Mouse (Mus musculus) embryonic facial prominence, embryonic 14.5 days (tissue): Measurements from ENCODE around the gene Gm1113. TPM values are rescaled to one million over a fixed set of nuclear protein-coding genes. Genes with fewer than 3 reads are reported as not detected.
A peak's percentile ranks its signal among the peaks of the same experiment; 100 is the strongest.

Experiments
- ATAC-seq: fragments of 200-750 bp; cut with Nextera tagmentation; 2 replicates; pipeline ENCODE4 v1.8.0; 2017; ENCODE audit warnings: low read depth, moderate number of reproducible peaks, moderate TSS enrichment
- DNase-seq: peaks from one replicate; pipeline ENCODE4 v3.0.0-alpha.2; 2015; ENCODE audit warnings: low spot score
- H3K27ac ChIP-seq: fragments of 300-500 bp; sonication (generic); replicated peaks from 2 replicates; pipeline ENCODE4 v1.5.1; 2014; ENCODE audit warnings: low read depth, mild to moderate bottlenecking, low read length, moderate library complexity
- H3K27me3 ChIP-seq: fragments of 300-500 bp; sonication (generic); replicated peaks from 2 replicates; pipeline ENCODE4 v1.6.1; 2014; ENCODE audit warnings: low read length; ENCODE audit not compliant: control insufficient read depth, insufficient read depth
- H3K36me3 ChIP-seq: fragments of 300-500 bp; sonication (generic); 2 replicates; pipeline ENCODE4 v1.6.1; 2014; ENCODE audit warnings: low read length, mixed read lengths; ENCODE audit not compliant: control insufficient read depth, insufficient read depth
- H3K4me1 ChIP-seq: fragments of 300-500 bp; sonication (generic); 2 replicates; pipeline ENCODE4 v1.6.1; 2014; ENCODE audit warnings: antibody characterized with exemption, low read length; ENCODE audit not compliant: control insufficient read depth, insufficient read depth
- H3K4me2 ChIP-seq: fragments of 300-500 bp; sonication (generic); 2 replicates; pipeline ENCODE4 v1.6.1; 2014; ENCODE audit warnings: low read depth, mild to moderate bottlenecking, low read length, moderate library complexity, mixed read lengths
- H3K4me3 ChIP-seq: fragments of 300-500 bp; sonication (generic); 2 replicates; pipeline ENCODE4 v1.5.1; 2014; ENCODE audit warnings: low read depth, mild to moderate bottlenecking, low read length
- H3K9ac ChIP-seq: fragments of 300-500 bp; sonication (generic); 2 replicates; pipeline ENCODE4 v1.6.1; 2014; ENCODE audit warnings: low read depth, mild to moderate bottlenecking, low read length, moderate library complexity, mixed read lengths
- H3K9me3 ChIP-seq: fragments of 300-500 bp; sonication (generic); 2 replicates; pipeline ENCODE4 v1.6.1; 2016; ENCODE audit warnings: low read length; ENCODE audit not compliant: control insufficient read depth
- WGBS: fragments of 180-500 bp; shearing (Covaris S2); extraction: QIAGEN DNeasy Blood & Tissue Kit; methylation state at CpG from one replicate; pipeline ENCODE4 v1.1.7; 2014; 5-methylcytosine and 5-hydroxymethylcytosine counted together
- polyA plus RNA-seq: library from polyadenylated mRNA; unstranded; fragments of >200 nt; fragmentation: Nextera tagmentation; extraction: Ambion mirVana; gene quantifications from 2 replicates; pipeline ENCODE4 v1.2.1, GENCODE M21; 2014

The Gm1113 gene
- polyA plus RNA-seq, 1 experiment from 2014 or later: not detected

DNA sequence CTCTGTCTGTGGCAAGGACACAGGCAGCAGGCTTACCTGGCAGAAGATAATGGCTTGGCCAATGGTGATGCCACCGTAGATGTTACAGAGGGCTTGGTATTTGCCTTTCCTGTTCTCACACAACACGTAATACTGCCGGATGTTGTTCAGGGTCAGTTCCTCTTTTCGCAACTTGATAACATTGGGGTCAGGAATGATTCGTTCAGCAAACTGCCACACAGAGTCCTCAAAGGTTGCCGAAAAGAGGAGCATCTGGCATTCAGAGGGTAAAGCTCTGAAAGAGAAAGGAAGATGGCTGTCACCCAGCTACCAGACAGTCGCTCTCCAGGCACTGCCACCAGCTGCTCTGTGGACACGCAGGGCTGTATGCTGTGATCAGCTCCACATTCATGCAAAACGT, 28.7 kb upstream of the Gm1113 start:
- no peak overlapping the region for H3K9ac ChIP-seq
- H3K4me1 ChIP-seq: no peaks in the 10 kb centered on the region
- ATAC-seq (no peak), DNase-seq (no peak)
- H3K9me3 ChIP-seq: no peaks in the 10 kb centered on the region
- H3K27me3 ChIP-seq: no peaks in the 10 kb centered on the region
- H3K27ac ChIP-seq: no peak overlapping the region
- WGBS: 80% methylated on average over 9 of the region's 9 CpGs
- H3K36me3 ChIP-seq: no peaks in the 10 kb centered on the region
- no peak overlapping the region for H3K4me2 ChIP-seq
- H3K4me3 ChIP-seq: no peak overlapping the region

DNA sequence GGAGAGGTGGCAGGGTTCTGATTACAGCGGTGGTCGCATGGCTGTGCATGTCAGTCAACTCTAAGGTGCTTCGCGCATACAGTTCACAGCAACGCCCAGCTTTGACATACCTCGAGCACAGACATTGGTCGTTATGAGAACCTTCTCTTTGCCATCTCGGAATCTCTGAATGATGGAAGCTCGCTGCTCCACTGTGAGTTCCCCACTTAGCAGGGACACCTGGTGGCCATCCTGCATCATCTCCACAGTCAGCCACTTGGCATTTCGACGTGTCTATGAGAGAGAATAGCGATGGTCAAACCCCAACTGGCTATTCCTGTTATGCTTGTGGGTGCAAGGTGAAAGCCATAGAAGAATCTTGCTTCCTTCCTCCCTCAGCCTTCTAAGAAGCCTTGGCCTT, 27.6 kb upstream of the Gm1113 start:
- H3K27ac ChIP-seq: no peak overlapping the region
- no peaks in the 10 kb centered on the region for H3K36me3 ChIP-seq
- no peak overlapping the region for H3K4me3 ChIP-seq
- H3K27me3 ChIP-seq: no peaks in the 10 kb centered on the region
- 72% methylated on average over 12 of the region's 12 CpGs for WGBS
- ATAC-seq: no peak
- H3K4me2 ChIP-seq: no peak overlapping the region
- H3K9ac ChIP-seq: no peak overlapping the region
- H3K9me3 ChIP-seq: no peaks in the 10 kb centered on the region
- no peaks in the 10 kb centered on the region for H3K4me1 ChIP-seq
- no peak for DNase-seq

- Histone ChIP-seq H3K4me3 (no peak overlapping the region), H3K27me3 (no peaks in the 10 kb centered on the region), H3K4me1 (no peaks in the 10 kb centered on the region), H3K27ac (no peak overlapping the region), H3K9me3 (no peaks in the 10 kb centered on the region), H3K4me2 (no peak overlapping the region), H3K9ac (no peak overlapping the region), H3K36me3 (no peaks in the 10 kb centered on the region)
- WGBS: 54% methylated on average over 2 of the region's 2 CpGs
- DNase-seq (no peak), ATAC-seq (no peak)
Measured at GRCm38 (mm10) chr9:35544666-35545065, 26.6 kb upstream of the Gm1113 start.

GRCm38 (mm10) chr9:35543099-35543860, 25.2 kb upstream of the Gm1113 start:
- Histone ChIP-seq H3K27me3 (no peaks in the 10 kb centered on the region), H3K27ac (no peak overlapping the region), H3K4me1 (no peaks in the 10 kb centered on the region), H3K9me3 (no peaks in the 10 kb centered on the region), H3K36me3 (no peaks in the 10 kb centered on the region), H3K4me2 (no peak overlapping the region), H3K9ac (no peak overlapping the region), H3K4me3 (no peak overlapping the region)
- DNase-seq (no peak), ATAC-seq (no peak)
- 79% methylated on average over 14 of the region's 14 CpGs for WGBS

DNA sequence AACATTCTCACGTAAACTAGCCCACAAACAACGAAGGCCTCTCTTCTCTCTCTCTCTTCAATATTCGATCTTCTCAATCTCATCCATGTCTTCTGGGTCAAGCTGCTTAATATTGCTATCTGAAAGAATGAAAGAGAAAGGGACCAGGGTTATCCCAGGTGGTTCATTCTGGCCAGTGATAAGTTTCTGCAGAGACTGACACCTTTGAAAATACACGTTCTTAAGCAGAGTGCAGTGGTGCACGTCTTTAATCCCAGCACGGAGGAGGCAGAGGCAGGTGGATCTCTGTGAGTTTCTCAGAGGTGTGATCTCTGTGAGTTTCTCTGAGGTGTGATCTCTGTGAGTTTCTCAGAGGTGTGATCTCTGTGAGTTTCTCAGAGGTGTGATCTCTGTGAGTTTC, 23.9 kb upstream of the Gm1113 start:
- ATAC-seq: no peak
- Histone ChIP-seq H3K9me3 (no peaks in the 10 kb centered on the region), H3K9ac (no peak overlapping the region), H3K4me1 (no peaks in the 10 kb centered on the region), H3K36me3 (no peaks in the 10 kb centered on the region), H3K27me3 (no peaks in the 10 kb centered on the region), H3K4me2 (no peak overlapping the region), H3K4me3 (no peak overlapping the region), H3K27ac (no peak overlapping the region)
- no peak for DNase-seq
- WGBS: 66% methylated on average over 6 of the region's 6 CpGs

GRCm38 (mm10) chr9:35541488-35541887, 23.4 kb upstream of the Gm1113 start:
- no peaks in the 10 kb centered on the region for H3K9me3 ChIP-seq
- 5% methylated on average over 6 of the region's 6 CpGs for WGBS
- H3K4me2 ChIP-seq: no peak overlapping the region
- ATAC-seq (peak; percentile 84), DNase-seq (peak; percentile 91)
- no peaks in the 10 kb centered on the region for H3K27me3 ChIP-seq
- no peak overlapping the region for H3K4me3 ChIP-seq
- no peak overlapping the region for H3K9ac ChIP-seq
- no peaks in the 10 kb centered on the region for H3K36me3 ChIP-seq
- H3K4me1 ChIP-seq: no peaks in the 10 kb centered on the region
- no peak overlapping the region for H3K27ac ChIP-seq

- H3K4me2 ChIP-seq: no peak overlapping the region
- ATAC-seq (no peak), DNase-seq (no peak)
- H3K36me3 ChIP-seq: no peaks in the 10 kb centered on the region
- H3K9me3 ChIP-seq: no peaks in the 10 kb centered on the region
- no peak overlapping the region for H3K27ac ChIP-seq
- H3K9ac ChIP-seq: no peak overlapping the region
- no peaks in the 10 kb centered on the region for H3K27me3 ChIP-seq
- no peaks in the 10 kb centered on the region for H3K4me1 ChIP-seq
- H3K4me3 ChIP-seq: no peak overlapping the region
- 78% methylated on average over 5 of the region's 5 CpGs for WGBS
Measured at GRCm38 (mm10) chr9:35541024-35541423, 23.0 kb upstream of the Gm1113 start.

- Histone ChIP-seq H3K27me3 (no peaks in the 10 kb centered on the region), H3K4me1 (no peaks in the 10 kb centered on the region), H3K9ac (no peak overlapping the region), H3K9me3 (no peaks in the 10 kb centered on the region), H3K27ac (no peak overlapping the region), H3K4me2 (no peak overlapping the region), H3K36me3 (no peaks in the 10 kb centered on the region), H3K4me3 (no peak overlapping the region)
- ATAC-seq (no peak), DNase-seq (no peak)
- 70% methylated on average over 13 of the region's 13 CpGs for WGBS
Measured at GRCm38 (mm10) chr9:35539001-35539750, 21.1 kb upstream of the Gm1113 start.
